ENCODE assay signal across 1 mouse cellular context in the genomic region with DNA sequence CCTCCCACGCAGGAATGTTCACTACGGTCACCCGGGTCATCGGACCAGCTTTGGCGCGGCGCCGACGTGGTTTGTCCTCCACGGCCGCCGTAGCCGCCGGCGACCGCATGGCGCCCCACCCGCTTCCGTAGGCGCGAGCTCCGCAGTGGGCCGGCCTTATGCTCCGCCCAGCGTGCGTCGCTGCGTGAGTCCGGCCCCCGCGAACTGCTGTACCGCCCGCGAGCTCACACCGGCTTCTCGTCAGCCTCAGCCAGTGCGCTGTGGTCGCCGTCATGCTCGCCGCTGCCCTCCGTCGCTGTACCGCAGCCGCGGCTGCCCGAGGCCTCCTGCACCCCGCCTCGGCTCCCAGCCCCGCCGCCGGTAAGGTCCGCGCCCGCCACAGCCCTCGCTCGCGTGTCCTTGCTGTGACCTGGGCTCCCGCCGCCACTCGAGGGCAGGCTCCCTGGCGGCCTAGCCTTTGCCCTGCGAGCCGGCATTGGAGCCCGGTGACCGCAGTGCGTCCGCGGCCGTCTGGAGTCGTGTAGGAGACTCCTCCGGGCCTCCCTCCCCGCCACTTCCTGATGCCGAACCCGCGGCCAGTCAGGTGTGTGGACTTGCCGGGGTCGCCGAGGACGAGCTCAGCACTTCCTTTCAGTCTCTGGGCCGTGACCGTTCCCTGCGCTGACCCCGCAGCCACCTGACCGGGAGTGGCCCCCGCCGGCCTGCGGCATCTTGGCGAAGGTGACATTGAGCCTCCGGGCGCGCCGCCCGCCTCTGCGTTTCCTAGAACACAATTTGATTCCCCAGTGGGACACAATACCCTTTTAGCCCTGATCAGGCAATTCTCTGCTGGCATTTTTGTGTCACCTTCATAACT.
TF ChIP-seq lines count a peak whose summit lies in the region.

A gene (plus strand): TSS at position 219 of the 856 bp plus-strand sequence.

TF ChIP-seq in CH12.LX, 34 proteins besides CTCF, POLR2A, EP300 and RAD21 (continued from another document):
- no peak for TF ChIP-seq USF2 (conservative IDR thresholded peaks at IDR 0.05; ENCODE audit: low read depth, low read length)
- TF ChIP-seq RCOR1 (conservative IDR thresholded peaks at IDR 0.05; ENCODE audit: low read depth, low read length): no peak
- peak; percentile 96 for TF ChIP-seq MYC (IDR thresholded peaks at IDR 0.05; ENCODE audit: low read depth, low read length)
- TF ChIP-seq MAFK (IDR thresholded peaks at IDR 0.05; ENCODE audit: insufficient replicate concordance, low read length): no peak
- TF ChIP-seq NELFE (IDR thresholded peaks at IDR 0.05; ENCODE audit: low read depth, low read length): peak; percentile 91
- TF ChIP-seq ZKSCAN1 (IDR thresholded peaks at IDR 0.05; ENCODE audit: borderline replicate concordance, low read depth, low read length): no peak
- TF ChIP-seq SIN3A (IDR thresholded peaks at IDR 0.05; ENCODE audit: low read length): peak; percentile 88
- peak; percentile 92 for TF ChIP-seq ELF1 (IDR thresholded peaks at IDR 0.05; ENCODE audit: low read depth, low read length)
- TF ChIP-seq BHLHE40 (IDR thresholded peaks at IDR 0.05; ENCODE audit: low read depth, low read length): peak; percentile 20; the same call in 1 of the 2 replicates
- TF ChIP-seq ZMIZ1 (IDR thresholded peaks at IDR 0.05; ENCODE audit: low read depth, low read length): peak; percentile 96
- TF ChIP-seq MAX (IDR thresholded peaks at IDR 0.05; ENCODE audit: low read length): peak; percentile 96
- peak; percentile 46 for TF ChIP-seq UBTF (IDR thresholded peaks at IDR 0.05; ENCODE audit: low read depth, low read length)
- TF ChIP-seq GABPA (IDR thresholded peaks at IDR 0.05; ENCODE audit: insufficient replicate concordance, low read depth, low read length): no peak
- TF ChIP-seq POLR2AphosphoS2 (IDR thresholded peaks at IDR 0.05; ENCODE audit: low read depth, low read length): peak; percentile 87
- TF ChIP-seq HCFC1 (IDR thresholded peaks at IDR 0.05; ENCODE audit: low read depth, low read length): peak; percentile 85
- peak; percentile 44; the same call in 1 of the 2 replicates for TF ChIP-seq MEF2A (IDR thresholded peaks at IDR 0.05; ENCODE audit: borderline replicate concordance, low read depth, low read length)
- peak; percentile 71; the same call in 1 of the 2 replicates for TF ChIP-seq KAT2A (IDR thresholded peaks at IDR 0.05; ENCODE audit: insufficient replicate concordance, low read length)
- TF ChIP-seq E2F4 (IDR thresholded peaks at IDR 0.05; ENCODE audit: insufficient replicate concordance, low read depth, low read length): peak; percentile 72; the same call in 1 of the 2 replicates
- TF ChIP-seq ZNF384 (IDR thresholded peaks at IDR 0.05; ENCODE audit: low read depth, low read length): no peak
- TF ChIP-seq PAX5 (IDR thresholded peaks at IDR 0.05; ENCODE audit: low read length): no peak
- peak; percentile 19; the same call in 1 of the 2 replicates for TF ChIP-seq IRF4 (IDR thresholded peaks at IDR 0.05; ENCODE audit: low read depth, low read length)
- TF ChIP-seq TBP (conservative IDR thresholded peaks at IDR 0.05; ENCODE audit: low read depth, low read length): peak; percentile 73; the same call in 1 of the 2 replicates
- peak; percentile 62 for TF ChIP-seq NRF1 (IDR thresholded peaks at IDR 0.05; ENCODE audit: low read depth, low read length)
- peak; percentile 92 for TF ChIP-seq TCF12 (IDR thresholded peaks at IDR 0.05; ENCODE audit: low read depth, low read length)
